Mouse (Mus musculus): Measurements from ENCODE around the gene Catip. TPM values are rescaled to one million over a fixed set of nuclear protein-coding genes. Genes with fewer than 3 reads are reported as not detected.

The Catip gene
- polyA plus RNA-seq, 1 experiment from 2014 or later: 0.52 TPM

GRCm38 (mm10) chr1:74390287-74390906 is 28.5 kb downstream of the Catip start:
- no peaks in the 10 kb centered on the region for H3K9me3 ChIP-seq (ENCODE audit: control insufficient read depth, low read length)
- peak overlapping the region; percentile 29 for H3K9ac ChIP-seq (ENCODE audit: low read length)
- H3K4me2 ChIP-seq (ENCODE audit: low read depth, low read length, severe bottlenecking): peak overlapping the region; percentile 40
- peaks cover 2% of the 10 kb centered on the region; the same call in 1 of the 2 replicates for H3K27me3 ChIP-seq (ENCODE audit: control insufficient read depth, insufficient read depth, low read length)
- ATAC-seq (replicated peaks; ENCODE audit: low FRiP score) (no peak), DNase-seq (ENCODE audit: low spot score) (peak; percentile 73)
- no peak overlapping the region; the same call in 1 of the 2 replicates for H3K27ac ChIP-seq (ENCODE audit: low read depth, low read length)
- H3K4me3 ChIP-seq (ENCODE audit: low read depth, low read length): peak overlapping the region; percentile 14; the same call in 1 of the 2 replicates
- H3K4me1 ChIP-seq (replicated peaks; ENCODE audit: control insufficient read depth, insufficient read depth, low read length): peaks cover 16% of the 10 kb centered on the region
- WGBS: 9% methylated on average over 21 of the region's 21 CpGs
- H3K36me3 ChIP-seq (ENCODE audit: control insufficient read depth, insufficient read depth, low read length): peaks cover 10% of the 10 kb centered on the region

GRCm38 (mm10) chr1:74390924-74391748 is 29.2 kb downstream of the Catip start, which contains the start of gene Ctdsp1:
TSS of gene Ctdsp1 (plus strand) at chr1:74391509.
- peak within 1 kb of the TSS; percentile 95 for H3K4me2 ChIP-seq (ENCODE audit: low read depth, low read length, severe bottlenecking)
- 2% methylated on average over 51 of the region's 51 CpGs for WGBS
- peaks cover 2% of the 10 kb centered on the region; the same call in 1 of the 2 replicates for H3K27me3 ChIP-seq (ENCODE audit: control insufficient read depth, insufficient read depth, low read length)
- H3K9ac ChIP-seq (ENCODE audit: low read length): peak within 1 kb of the TSS; percentile 92
- DNase-seq (ENCODE audit: low spot score) (peak; percentile 97), ATAC-seq (replicated peaks; ENCODE audit: low FRiP score) (peak; percentile 81)
- peak within 1 kb of the TSS; percentile 97 for H3K4me3 ChIP-seq (ENCODE audit: low read depth, low read length)
- H3K9me3 ChIP-seq (ENCODE audit: control insufficient read depth, low read length): no peaks in the 10 kb centered on the region
- peak within 1 kb of the TSS; percentile 94 for H3K27ac ChIP-seq (ENCODE audit: low read depth, low read length)
- peaks cover 16% of the 10 kb centered on the region for H3K4me1 ChIP-seq (replicated peaks; ENCODE audit: control insufficient read depth, insufficient read depth, low read length)
- H3K36me3 ChIP-seq (ENCODE audit: control insufficient read depth, insufficient read depth, low read length): peaks cover 10% of the 10 kb centered on the region

- WGBS: under 1% methylated on average over 47 of the region's 63 CpGs
- H3K4me1 ChIP-seq (replicated peaks; ENCODE audit: control insufficient read depth, insufficient read depth, low read length): peaks cover 16% of the 10 kb centered on the region
- peak overlapping the region; percentile 94 for H3K27ac ChIP-seq (ENCODE audit: low read depth, low read length)
- H3K4me3 ChIP-seq (ENCODE audit: low read depth, low read length): peak overlapping the region; percentile 97
- ATAC-seq (replicated peaks; ENCODE audit: low FRiP score) (peak; percentile 67), DNase-seq (ENCODE audit: low spot score) (peak; percentile 83)
- H3K4me2 ChIP-seq (ENCODE audit: low read depth, low read length, severe bottlenecking): peak overlapping the region; percentile 95
- peak overlapping the region; percentile 92 for H3K9ac ChIP-seq (ENCODE audit: low read length)
- no peaks in the 10 kb centered on the region for H3K9me3 ChIP-seq (ENCODE audit: control insufficient read depth, low read length)
- H3K36me3 ChIP-seq (ENCODE audit: control insufficient read depth, insufficient read depth, low read length): peaks cover 10% of the 10 kb centered on the region
- H3K27me3 ChIP-seq (ENCODE audit: control insufficient read depth, insufficient read depth, low read length): peaks cover 2% of the 10 kb centered on the region; the same call in 1 of the 2 replicates
These were observed 30.0 kb downstream of the Catip start for GRCm38 (mm10) chr1:74391844-74392441.

GRCm38 (mm10) chr1:74392446-74392994 is 30.6 kb downstream of the Catip start:
- Histone ChIP-seq H3K4me1 (replicated peaks; ENCODE audit: control insufficient read depth, insufficient read depth, low read length) (peaks cover 13% of the 10 kb centered on the region), H3K27ac (ENCODE audit: low read depth, low read length) (peak overlapping the region; percentile 94; the same call in 1 of the 2 replicates), H3K27me3 (ENCODE audit: control insufficient read depth, insufficient read depth, low read length) (peaks cover 2% of the 10 kb centered on the region; the same call in 1 of the 2 replicates), H3K4me3 (ENCODE audit: low read depth, low read length) (peak overlapping the region; percentile 97), H3K36me3 (ENCODE audit: control insufficient read depth, insufficient read depth, low read length) (peaks cover 10% of the 10 kb centered on the region), H3K9me3 (ENCODE audit: control insufficient read depth, low read length) (no peaks in the 10 kb centered on the region), H3K4me2 (ENCODE audit: low read depth, low read length, severe bottlenecking) (peak overlapping the region; percentile 95), H3K9ac (ENCODE audit: low read length) (peak overlapping the region; percentile 92)
- DNase-seq (ENCODE audit: low spot score) (no peak), ATAC-seq (replicated peaks; ENCODE audit: low FRiP score) (peak; percentile 28)
- under 1% methylated on average over 16 of the region's 16 CpGs for WGBS

GRCm38 (mm10) chr1:74393010-74393409 is 31.1 kb downstream of the Catip start:
- 35% methylated on average over 6 of the region's 7 CpGs for whole genome bisulfite sequencing
- peak overlapping the region; percentile 95 for H3K4me2 ChIP-seq (ENCODE audit: low read depth, low read length, severe bottlenecking)
- no peak for DNase-seq (ENCODE audit: low spot score)
- H3K36me3 ChIP-seq (ENCODE audit: control insufficient read depth, insufficient read depth, low read length): peaks cover 10% of the 10 kb centered on the region
- H3K4me1 ChIP-seq (replicated peaks; ENCODE audit: control insufficient read depth, insufficient read depth, low read length): peaks cover 17% of the 10 kb centered on the region
- H3K9ac ChIP-seq (ENCODE audit: low read length): peak overlapping the region; percentile 92
- no peaks in the 10 kb centered on the region for H3K9me3 ChIP-seq (ENCODE audit: control insufficient read depth, low read length)
- peaks cover 2% of the 10 kb centered on the region; the same call in 1 of the 2 replicates for H3K27me3 ChIP-seq (ENCODE audit: control insufficient read depth, insufficient read depth, low read length)
- no peak overlapping the region for H3K27ac ChIP-seq (ENCODE audit: low read depth, low read length)
- peak overlapping the region; percentile 97 for H3K4me3 ChIP-seq (ENCODE audit: low read depth, low read length)
- ATAC-seq (replicated peaks; ENCODE audit: low FRiP score): no peak

GRCm38 (mm10) chr1:74393697-74394096 is 31.8 kb downstream of the Catip start:
- peaks cover 2% of the 10 kb centered on the region; the same call in 1 of the 2 replicates for H3K27me3 ChIP-seq (ENCODE audit: control insufficient read depth, insufficient read depth, low read length)
- 89% methylated on average over 9 of the region's 9 CpGs for WGBS
- no peaks in the 10 kb centered on the region for H3K9me3 ChIP-seq (ENCODE audit: control insufficient read depth, low read length)
- ATAC-seq (replicated peaks; ENCODE audit: low FRiP score) (no peak), DNase-seq (ENCODE audit: low spot score) (no peak)
- H3K9ac ChIP-seq (ENCODE audit: low read length): no peak overlapping the region
- H3K4me2 ChIP-seq (ENCODE audit: low read depth, low read length, severe bottlenecking): no peak overlapping the region
- H3K27ac ChIP-seq (ENCODE audit: low read depth, low read length): no peak overlapping the region
- H3K36me3 ChIP-seq (ENCODE audit: control insufficient read depth, insufficient read depth, low read length): peaks cover 10% of the 10 kb centered on the region
- H3K4me3 ChIP-seq (ENCODE audit: low read depth, low read length): no peak overlapping the region
- H3K4me1 ChIP-seq (replicated peaks; ENCODE audit: control insufficient read depth, insufficient read depth, low read length): peaks cover 17% of the 10 kb centered on the region

- ATAC-seq (replicated peaks; ENCODE audit: low FRiP score) (no peak), DNase-seq (ENCODE audit: low spot score) (no peak)
- no peak overlapping the region for H3K4me3 ChIP-seq (ENCODE audit: low read depth, low read length)
- H3K36me3 ChIP-seq (ENCODE audit: control insufficient read depth, insufficient read depth, low read length): peaks cover 10% of the 10 kb centered on the region
- peaks cover 2% of the 10 kb centered on the region; the same call in 1 of the 2 replicates for H3K27me3 ChIP-seq (ENCODE audit: control insufficient read depth, insufficient read depth, low read length)
- no peak overlapping the region for H3K4me2 ChIP-seq (ENCODE audit: low read depth, low read length, severe bottlenecking)
- WGBS: 91% methylated on average over 9 of the region's 9 CpGs
- peaks cover 17% of the 10 kb centered on the region for H3K4me1 ChIP-seq (replicated peaks; ENCODE audit: control insufficient read depth, insufficient read depth, low read length)
- no peaks in the 10 kb centered on the region for H3K9me3 ChIP-seq (ENCODE audit: control insufficient read depth, low read length)
- H3K27ac ChIP-seq (ENCODE audit: low read depth, low read length): no peak overlapping the region
- H3K9ac ChIP-seq (ENCODE audit: low read length): no peak overlapping the region
These were observed 32.4 kb downstream of the Catip start for GRCm38 (mm10) chr1:74394311-74394710.

- 90% methylated on average over 15 of the region's 15 CpGs for WGBS
These were observed 33.0 kb downstream of the Catip start for GRCm38 (mm10) chr1:74394858-74395257.

More at GRCm38 (mm10) chr1:74394858-74395257, 33.0 kb downstream of the Catip start:
- no peak for ATAC-seq (replicated peaks; ENCODE audit: low FRiP score)
- Histone ChIP-seq H3K27ac (ENCODE audit: low read depth, low read length) (no peak overlapping the region), H3K9me3 (ENCODE audit: control insufficient read depth, low read length) (no peaks in the 10 kb centered on the region), H3K4me2 (ENCODE audit: low read depth, low read length, severe bottlenecking) (no peak overlapping the region), H3K4me3 (ENCODE audit: low read depth, low read length) (no peak overlapping the region), H3K27me3 (ENCODE audit: control insufficient read depth, insufficient read depth, low read length) (no peaks in the 10 kb centered on the region), H3K4me1 (replicated peaks; ENCODE audit: control insufficient read depth, insufficient read depth, low read length) (peaks cover 17% of the 10 kb centered on the region), H3K9ac (ENCODE audit: low read length) (no peak overlapping the region), H3K36me3 (ENCODE audit: control insufficient read depth, insufficient read depth, low read length) (peaks cover 10% of the 10 kb centered on the region)
- DNase-seq (ENCODE audit: low spot score): no peak
